In the genomic region with DNA sequence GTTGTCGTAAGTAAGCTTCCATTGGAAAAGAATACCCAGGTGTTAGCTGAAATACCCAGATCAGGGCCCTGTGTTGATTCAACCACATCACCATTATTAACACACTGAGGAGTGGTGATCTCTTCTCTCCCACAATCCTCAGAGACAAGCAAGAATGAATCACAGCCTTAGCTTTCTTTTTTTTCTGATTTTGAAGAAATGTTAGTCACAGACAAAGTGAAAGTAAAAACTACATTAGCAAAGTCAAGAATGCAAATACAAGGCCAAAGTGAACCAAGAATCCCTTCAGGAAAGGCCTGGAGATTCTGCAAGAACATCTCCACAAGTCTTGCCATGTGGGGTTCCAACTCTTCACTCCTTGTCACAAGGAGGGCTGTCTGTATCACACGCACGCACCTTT, we compare ENCODE assay signal across 20 mouse cellular contexts.
A peak's percentile ranks its signal among the peaks of the same experiment; 100 is the strongest.
DNase-seq lines count a peak whose midpoint lies in the region; TF ChIP-seq lines count a peak whose summit lies in the region.
"Had no signal": no experiment of that assay in that cellular context is flagged by ENCODE, and none has a peak within 500 bp of the region (broad histone marks: within the 10 kb centered on the region; RNA-seq: fewer than 3 reads in every experiment).

No protein-coding gene starts in this region.

- no peak for TF ChIP-seq CTCF in embryonic fibroblast, embryonic 13.5 days (IDR thresholded peaks at IDR 0.05; ENCODE audit: borderline replicate concordance, insufficient read depth, low read length)

- no peaks in the 10 kb centered on the region; the same call in 1 of the 2 replicates for H3K4me1 ChIP-seq in embryonic fibroblast, embryonic 13.5 days (ENCODE audit: control insufficient read depth, insufficient read depth, low read length)
- H3K4me1 ChIP-seq: embryonic facial prominence, embryonic 10.5 days; embryonic facial prominence, embryonic 12.5 days; forebrain, embryonic 13.5 days; forebrain, embryonic 15.5 days had no signal

- no peak for TF ChIP-seq POLR2A in embryonic fibroblast, embryonic 13.5 days (IDR thresholded peaks at IDR 0.05; ENCODE audit: low read depth, low read length)

- peak; percentile 70 for DNase-seq in 3T3-L1 (ENCODE audit: low read depth, low spot score)
- DNase-seq in NIH3T3 (ENCODE audit: low read depth), result peak; percentile 62
- DNase-seq in thymus, postnatal 36 days, result no peak
- no peak for DNase-seq in adrenal gland, adult 8-10 months
- no peak for DNase-seq in thymus, postnatal 14 days
- DNase-seq: adrenal gland, adult 2 months; adrenal gland, postnatal 14 days; adrenal gland, postnatal 36 days; cerebellum, adult 11-12 months; cerebellum, adult 2 months; cerebellum, adult 9-10 months; cerebellum, postnatal 10 days; cerebellum, postnatal 25 days; forebrain, postnatal 0 days had no signal

- no peak overlapping the region for H3K4me3 ChIP-seq in embryonic fibroblast, embryonic 13.5 days (ENCODE audit: insufficient read depth, low read length)
- H3K4me3 ChIP-seq: embryonic facial prominence, embryonic 10.5 days; embryonic facial prominence, embryonic 12.5 days; erythroblast, embryonic 14.5 days; forebrain, embryonic 13.5 days; forebrain, embryonic 15.5 days had no signal

- peak overlapping the region; percentile 28; the same call in 1 of the 2 replicates for H3K27ac ChIP-seq in embryonic fibroblast, embryonic 13.5 days (ENCODE audit: insufficient read depth, low read length)
- H3K27ac ChIP-seq: embryonic facial prominence, embryonic 10.5 days; embryonic facial prominence, embryonic 12.5 days; forebrain, embryonic 13.5 days; forebrain, embryonic 15.5 days had no signal

Comparison
In these comparisons a context has a peak if more than half of its experiments do, and no peak if none do; other contexts are left out.
1. DNase-seq: peak in 3T3-L1 (single experiment) and NIH3T3 (single experiment); none in thymus, postnatal 36 days (0 of 2), adrenal gland, adult 8-10 months (single experiment) and thymus, postnatal 14 days (single experiment).